Mouse (Mus musculus): ENCODE results near the gene Umodl1.

DNA sequence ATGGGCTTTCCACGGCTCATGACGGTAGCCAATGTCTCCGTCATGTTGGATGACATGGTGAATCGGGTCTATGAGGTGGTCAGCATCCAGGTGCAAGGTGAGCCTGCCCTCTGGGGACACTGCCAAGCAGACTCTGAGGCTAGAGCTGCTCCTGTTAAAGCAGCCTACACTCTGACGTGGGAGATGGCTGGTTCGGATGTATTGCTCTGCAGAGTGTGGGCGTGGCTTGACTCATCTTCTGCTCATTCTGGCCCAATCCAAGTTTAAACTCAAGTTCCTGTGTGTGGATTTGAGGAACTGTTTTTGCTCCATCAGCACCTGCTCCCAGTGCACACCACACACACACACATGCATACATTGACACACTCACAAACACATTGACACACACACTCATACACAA is 17.4 kb downstream of the Umodl1 start:
- no peak for TF ChIP-seq TAL1 (IDR thresholded peaks at IDR 0.05; ENCODE audit: low read length)
- no peak for TF ChIP-seq GATA1 (IDR thresholded peaks at IDR 0.05; ENCODE audit: low read length)
